Mouse (Mus musculus) lung, adult 2 months (tissue): Measurements from ENCODE around the gene L2hgdh.

ENCODE experiments used
- CTCF ChIP-seq: fragments of 200-500 bp; IDR thresholded peaks from 2 replicates; pipeline ENCODE4 v1.5.1; 2011; ENCODE audit warnings: mild to moderate bottlenecking, low read length, control low read depth; ENCODE audit not compliant: insufficient read depth
- POLR2A ChIP-seq: fragments of 200-500 bp; IDR thresholded peaks from 2 replicates; pipeline ENCODE4 v1.6.1; 2011; ENCODE audit warnings: low read depth, mild to moderate bottlenecking, control low read depth, low read length, borderline replicate concordance; ENCODE audit errors: extremely low read depth

- TF ChIP-seq CTCF (no peak), POLR2A (no peak)
Observed at GRCm38 (mm10) chr12:69760014-69760413, 35.3 kb upstream of the L2hgdh start.
